Mouse (Mus musculus): ENCODE data around the gene Lce1b.

Lce1b gene

GRCm38 (mm10) chr3:92656826-92657225, at the start of gene Lce1b:
TSS of gene Lce1b (minus strand) at chr3:92656926.
- no peak for DNase-seq (ENCODE audit: low spot score in 2 of 2)

DNA sequence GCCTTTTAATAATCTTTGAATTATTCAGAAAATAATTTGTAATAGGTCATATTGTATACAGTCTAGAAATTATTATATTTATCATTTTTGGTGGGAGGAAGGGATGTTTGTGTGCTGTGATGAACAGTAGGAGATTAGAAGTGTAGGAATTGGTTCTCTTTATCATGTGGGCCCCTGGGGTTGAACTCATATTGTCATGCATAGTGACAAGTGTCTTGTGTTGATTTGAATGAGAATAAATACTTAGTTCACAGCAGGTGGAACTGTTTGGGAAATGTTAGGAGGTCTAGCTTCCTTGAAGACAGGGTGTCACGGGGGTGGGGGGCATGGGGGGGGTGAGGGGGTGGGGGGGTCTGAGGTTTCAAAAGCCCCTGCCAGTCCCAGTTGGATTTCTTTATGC, 37.9 kb upstream of the Lce1b start:
- DNase-seq (ENCODE audit: low spot score in 2 of 2): no peak

- no peak for DNase-seq (ENCODE audit: low spot score in 2 of 2)
Measured at GRCm38 (mm10) chr3:92691688-92692087, 35.0 kb upstream of the Lce1b start.

GRCm38 (mm10) chr3:92689154-92689553, 32.4 kb upstream of the Lce1b start:
- DNase-seq (ENCODE audit: low spot score in 2 of 2): peak in 1 of 2 experiments; percentile 12

DNA sequence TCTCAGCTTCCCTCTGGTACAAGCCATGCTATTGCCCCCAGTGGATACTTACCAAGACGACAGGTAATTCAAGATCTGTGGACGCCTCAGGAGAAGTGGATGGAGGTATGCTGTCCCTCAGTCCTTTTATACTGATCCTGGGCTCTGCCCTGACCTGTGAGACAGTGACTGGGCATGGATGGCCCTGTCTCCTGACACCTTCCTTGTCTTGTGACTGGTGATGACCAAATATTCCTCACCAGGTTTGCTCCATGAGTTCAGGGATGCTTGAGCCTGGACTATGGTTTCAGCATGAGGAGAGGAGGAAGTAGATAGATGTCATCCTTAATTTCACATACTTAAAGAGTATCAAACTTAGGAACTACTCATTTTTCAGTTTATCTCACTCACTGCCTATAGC, 30.4 kb upstream of the Lce1b start, which contains the start of gene Lce1d:
Gene Lce1d (minus strand): TSS at position 101 of the 400 bp plus-strand sequence.
- DNase-seq (ENCODE audit: low spot score in 2 of 2): no peak

GRCm38 (mm10) chr3:92678947-92679346, 22.2 kb upstream of the Lce1b start, which contains the start of gene Lce1c:
TSS of gene Lce1c (plus strand) at chr3:92679247.
- no peak for DNase-seq (ENCODE audit: low spot score in 2 of 2)

- DNase-seq (ENCODE audit: low spot score in 2 of 2): no peak
Measured at GRCm38 (mm10) chr3:92670215-92670614, 13.5 kb upstream of the Lce1b start, which contains the start of gene Lce1a2. TSS of gene Lce1a2 (minus strand) at chr3:92670315.

DNA sequence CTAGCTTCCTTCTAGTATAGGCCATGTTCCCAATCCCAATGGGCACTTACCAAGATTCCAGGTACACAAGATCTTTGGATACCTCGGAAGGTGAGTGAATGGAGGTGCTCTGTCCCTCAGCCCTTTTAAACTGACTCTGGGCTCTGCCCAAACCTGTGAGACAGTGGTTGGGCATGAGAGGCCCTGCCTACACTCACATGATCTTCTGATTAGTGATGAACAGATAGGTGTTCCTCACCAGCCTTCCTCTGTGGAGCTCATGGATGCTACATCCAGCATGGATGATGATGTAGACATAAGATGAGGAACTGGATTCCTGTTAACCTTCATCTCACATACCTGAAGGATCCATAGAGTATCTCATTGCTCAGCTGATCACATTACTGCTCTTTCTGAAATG, 8.5 kb downstream of the Lce1b start, which contains the start of gene Lce1a1:
Gene Lce1a1 (minus strand): TSS at position 101 of the 400 bp plus-strand sequence.
- no peak for DNase-seq (ENCODE audit: low spot score in 2 of 2)

- no peak for DNase-seq (ENCODE audit: low spot score in 2 of 2)
Measured at GRCm38 (mm10) chr3:92639854-92640253, 16.9 kb downstream of the Lce1b start.

- DNase-seq (ENCODE audit: low spot score in 2 of 2): no peak
Measured at GRCm38 (mm10) chr3:92638653-92638991, 18.1 kb downstream of the Lce1b start.

- no peak for DNase-seq (ENCODE audit: low spot score in 2 of 2)
Measured at GRCm38 (mm10) chr3:92637745-92638652, 18.7 kb downstream of the Lce1b start.

DNA sequence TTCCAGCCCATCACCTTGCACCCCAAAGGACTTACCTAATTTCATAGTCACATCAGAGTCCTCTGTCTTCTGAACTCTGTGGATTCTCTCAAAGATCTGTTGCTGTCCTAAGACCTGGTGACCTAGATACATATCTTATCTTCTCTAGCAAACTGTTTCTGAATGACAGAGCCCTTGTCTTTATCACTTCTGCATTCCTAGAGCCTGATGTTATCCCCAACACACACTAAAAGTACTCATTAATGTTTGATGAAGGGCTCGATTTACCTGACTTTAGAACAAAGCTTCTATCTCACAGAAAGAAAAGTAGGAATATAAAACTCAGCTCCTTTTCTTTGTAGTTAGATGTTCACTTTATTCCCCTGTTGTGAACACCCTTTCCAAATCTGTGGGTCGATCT, 35.2 kb downstream of the Lce1b start, which contains the start of gene Lce6a:
Gene Lce6a (minus strand): TSS at position 101 of the 400 bp plus-strand sequence.
- no peak for DNase-seq (ENCODE audit: low spot score in 2 of 2)

GRCm38 (mm10) chr3:92609804-92610203, 46.9 kb downstream of the Lce1b start:
- DNase-seq (ENCODE audit: low spot score in 2 of 2): no peak

GRCm38 (mm10) chr3:92607392-92607791, 49.3 kb downstream of the Lce1b start, which contains the start of gene 2210017I01Rik:
TSS of gene 2210017I01Rik (minus strand) at chr3:92607492.
- no peak for DNase-seq (ENCODE audit: low spot score in 2 of 2)

All from thymus, postnatal 10 days (tissue).